Mouse (Mus musculus) embryonic facial prominence, embryonic 10.5 days (tissue): Measurements from ENCODE around the gene Gm28710. TPM values are rescaled to one million over a fixed set of nuclear protein-coding genes. Genes with fewer than 3 reads are reported as not detected.

Experiments
- polyA plus RNA-seq: library from polyadenylated mRNA; unstranded; fragments of >200 nt; fragmentation: Nextera tagmentation; extraction: Ambion mirVana; gene quantifications from 2 replicates; pipeline ENCODE4 v1.2.1, GENCODE M21; 2016

The Gm28710 gene
- polyA plus RNA-seq, 1 experiment from 2014 or later = 0.05 TPM

Other genes with a start within 250 kb of the Gm28710 start
- gene Hgf, start 238.3 kb upstream of the Gm28710 start, polyA plus RNA-seq = 5.1 and 5.9 TPM in 2 replicates